Mouse (Mus musculus): Measurements from ENCODE around the gene Atp13a2. TPM values are rescaled to one million over a fixed set of nuclear protein-coding genes. Genes with fewer than 3 reads are reported as not detected.

Atp13a2 gene
- 205 and 251 TPM in 2 replicates for total RNA-seq (2014; rRNA removed)
- polyA plus RNA-seq (2015; fragmentation: Nextera tagmentation; extraction: Ambion mirVana), result 119 and 141 TPM in 2 replicates

DNA sequence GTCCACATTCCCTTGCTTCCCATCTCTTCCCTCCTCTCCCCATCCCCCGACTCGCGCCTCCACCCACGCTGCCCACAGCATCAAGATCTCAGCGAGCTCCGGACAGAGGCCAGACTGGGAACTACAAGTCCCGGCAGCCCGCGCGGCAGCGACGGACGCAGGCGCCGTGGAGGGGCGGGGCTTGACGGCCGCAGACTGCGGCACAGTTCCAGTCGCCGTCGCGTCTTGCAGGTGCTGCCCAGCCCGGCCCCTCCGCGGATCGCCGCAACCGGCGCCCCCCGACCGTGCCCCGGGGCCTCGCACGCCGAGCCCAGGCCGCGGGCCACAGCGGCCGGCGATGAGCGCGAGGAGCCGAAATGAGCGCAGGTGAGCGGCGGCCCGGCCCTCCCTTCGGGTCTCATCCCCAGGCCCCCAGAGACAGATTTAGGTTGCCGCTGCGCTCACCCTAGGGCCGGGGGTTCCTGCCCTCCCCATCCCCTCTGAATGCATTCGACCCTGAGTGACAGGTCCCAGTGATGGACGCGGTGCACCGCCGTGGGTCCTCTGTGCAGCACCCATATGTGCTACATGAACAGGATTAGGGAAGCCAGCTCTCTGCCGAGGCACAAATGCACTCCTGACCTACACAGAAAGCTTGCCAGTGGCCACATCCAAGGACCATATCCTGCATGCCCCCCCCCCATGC is at the start of gene Atp13a2:
Gene Atp13a2, plus strand, starts transcription at position 163 of the 685 bp plus-strand sequence.
- peaks cover 15% of the 10 kb centered on the region for H3K4me1 ChIP-seq (ENCODE audit: insufficient read depth)
- peak within 1 kb of the TSS; percentile 86 for H3K27ac ChIP-seq (ENCODE audit: low read depth, low read length)
- no peaks in the 10 kb centered on the region for H3K9me3 ChIP-seq (ENCODE audit: low read length)
- H3K27me3 ChIP-seq (ENCODE audit: insufficient read depth, low read length), result no peaks in the 10 kb centered on the region
- peaks cover 6% of the 10 kb centered on the region; the same call in 1 of the 2 replicates for H3K36me3 ChIP-seq (ENCODE audit: insufficient read depth)
- DNase-seq, result peak; percentile 94
- peak within 1 kb of the TSS; percentile 77 for H3K4me2 ChIP-seq (ENCODE audit: low read depth)
- WGBS, result 1% methylated on average over 58 of the region's 58 CpGs
- H3K4me3 ChIP-seq (ENCODE audit: low read depth, low read length), result peak within 1 kb of the TSS; percentile 86
- peak within 1 kb of the TSS; percentile 94 for H3K9ac ChIP-seq
- TF ChIP-seq CTCF (IDR thresholded peaks at IDR 0.05; ENCODE audit: low read depth), result peak; percentile 67
- ATAC-seq, result peak; percentile 91

GRCm38 (mm10) chr4:140944356-140944755 is 42.3 kb upstream of the Atp13a2 start:
- TF ChIP-seq CTCF (IDR thresholded peaks at IDR 0.05; ENCODE audit: low read depth), result no peak
- no peaks in the 10 kb centered on the region for H3K4me1 ChIP-seq (ENCODE audit: insufficient read depth)
- no peaks in the 10 kb centered on the region for H3K36me3 ChIP-seq (ENCODE audit: insufficient read depth)
- DNase-seq, result no peak
- H3K9ac ChIP-seq, result no peak overlapping the region
- H3K4me3 ChIP-seq (ENCODE audit: low read depth, low read length), result no peak overlapping the region
- H3K27ac ChIP-seq (ENCODE audit: low read depth, low read length), result no peak overlapping the region
- H3K4me2 ChIP-seq (ENCODE audit: low read depth), result no peak overlapping the region
- 88% methylated on average over 12 of the region's 12 CpGs for WGBS
- no peak for ATAC-seq
- H3K9me3 ChIP-seq (ENCODE audit: low read length), result no peaks in the 10 kb centered on the region
- H3K27me3 ChIP-seq (ENCODE audit: insufficient read depth, low read length), result no peaks in the 10 kb centered on the region

DNA sequence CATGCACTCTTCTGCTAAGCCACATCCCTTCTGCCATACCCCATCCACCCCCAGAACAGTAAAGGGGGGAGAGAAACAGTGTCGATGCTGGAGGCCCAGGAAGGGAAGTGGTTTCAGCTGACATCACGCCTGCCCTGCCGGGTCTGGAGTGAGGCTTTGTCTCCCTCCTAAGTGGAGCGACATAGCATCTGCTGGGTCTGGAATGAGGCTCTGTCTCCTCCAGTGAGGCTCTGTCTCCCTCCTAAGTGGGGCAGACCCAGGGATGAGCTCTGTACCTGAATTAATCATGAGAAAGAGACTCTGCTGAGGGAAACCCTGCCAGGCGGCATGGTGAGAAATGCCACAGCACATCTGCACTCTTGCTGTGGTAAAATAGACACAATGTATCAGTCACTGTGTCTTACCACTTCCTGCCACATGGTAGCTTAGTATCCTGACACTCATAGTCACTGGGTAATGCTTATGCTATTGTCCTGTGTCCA is 41.7 kb upstream of the Atp13a2 start:
- no peak overlapping the region for H3K4me3 ChIP-seq (ENCODE audit: low read depth, low read length)
- no peaks in the 10 kb centered on the region for H3K9me3 ChIP-seq (ENCODE audit: low read length)
- no peaks in the 10 kb centered on the region for H3K4me1 ChIP-seq (ENCODE audit: insufficient read depth)
- H3K4me2 ChIP-seq (ENCODE audit: low read depth), result no peak overlapping the region
- no peak for ATAC-seq
- no peak overlapping the region for H3K9ac ChIP-seq
- no peak for DNase-seq
- H3K36me3 ChIP-seq (ENCODE audit: insufficient read depth), result no peaks in the 10 kb centered on the region
- WGBS, result 74% methylated on average over 5 of the region's 5 CpGs
- no peak overlapping the region for H3K27ac ChIP-seq (ENCODE audit: low read depth, low read length)
- no peaks in the 10 kb centered on the region for H3K27me3 ChIP-seq (ENCODE audit: insufficient read depth, low read length)
- TF ChIP-seq CTCF (IDR thresholded peaks at IDR 0.05; ENCODE audit: low read depth), result no peak

DNA sequence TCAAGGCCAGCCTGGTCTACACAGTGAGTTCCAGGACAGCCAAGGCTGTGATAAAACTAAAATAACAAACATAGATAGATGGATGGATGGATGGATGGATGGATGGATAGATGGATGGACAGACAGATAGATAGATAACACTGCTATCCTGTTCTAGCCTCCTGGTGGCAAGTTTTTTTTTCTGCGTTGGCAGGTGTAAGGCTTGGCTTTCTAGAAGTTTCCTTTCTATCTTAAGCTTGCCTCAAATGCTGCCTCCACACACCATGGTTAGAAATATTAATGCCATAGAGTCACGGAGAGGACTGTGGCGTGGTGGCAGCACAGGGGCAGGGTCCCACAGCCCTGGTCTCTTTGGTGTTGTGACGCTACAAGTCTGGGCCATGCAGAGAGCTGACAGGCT is 41.1 kb upstream of the Atp13a2 start:
- no peak overlapping the region for H3K27ac ChIP-seq (ENCODE audit: low read depth, low read length)
- no peak for ATAC-seq
- H3K36me3 ChIP-seq (ENCODE audit: insufficient read depth), result no peaks in the 10 kb centered on the region
- no peak for DNase-seq
- TF ChIP-seq CTCF (IDR thresholded peaks at IDR 0.05; ENCODE audit: low read depth), result no peak
- no peak overlapping the region for H3K4me3 ChIP-seq (ENCODE audit: low read depth, low read length)
- H3K9ac ChIP-seq, result no peak overlapping the region
- H3K27me3 ChIP-seq (ENCODE audit: insufficient read depth, low read length), result no peaks in the 10 kb centered on the region
- H3K9me3 ChIP-seq (ENCODE audit: low read length), result no peaks in the 10 kb centered on the region
- H3K4me1 ChIP-seq (ENCODE audit: insufficient read depth), result no peaks in the 10 kb centered on the region
- 95% methylated on average over 4 of the region's 4 CpGs for WGBS
- H3K4me2 ChIP-seq (ENCODE audit: low read depth), result no peak overlapping the region

DNA sequence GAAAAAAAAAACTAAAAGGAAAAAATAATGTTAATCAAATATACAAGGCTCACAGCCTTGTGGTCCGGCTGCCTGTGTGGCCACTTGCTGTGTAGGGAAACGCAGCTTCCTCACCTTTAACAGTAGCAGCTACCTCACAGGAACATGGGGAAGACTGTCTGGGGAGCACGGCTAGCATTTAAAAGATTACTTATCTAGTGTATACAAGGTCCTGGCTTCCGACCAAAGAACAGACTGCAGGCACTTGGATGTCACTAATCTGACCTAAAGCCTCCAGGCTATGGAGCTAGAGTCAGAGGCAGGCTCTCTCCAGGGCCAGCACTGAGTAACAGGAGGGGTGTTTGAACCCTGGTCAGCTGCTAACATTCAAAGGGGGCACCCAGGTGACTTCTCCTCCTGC is 40.6 kb upstream of the Atp13a2 start:
- Histone ChIP-seq H3K4me2 (ENCODE audit: low read depth) (no peak overlapping the region), H3K9me3 (ENCODE audit: low read length) (no peaks in the 10 kb centered on the region), H3K27ac (ENCODE audit: low read depth, low read length) (no peak overlapping the region), H3K36me3 (ENCODE audit: insufficient read depth) (no peaks in the 10 kb centered on the region), H3K4me3 (ENCODE audit: low read depth, low read length) (no peak overlapping the region), H3K9ac (no peak overlapping the region), H3K27me3 (ENCODE audit: insufficient read depth, low read length) (no peaks in the 10 kb centered on the region), H3K4me1 (ENCODE audit: insufficient read depth) (no peaks in the 10 kb centered on the region)
- no peak for TF ChIP-seq CTCF (IDR thresholded peaks at IDR 0.05; ENCODE audit: low read depth)
- WGBS, result 84% methylated on average over 4 of the region's 4 CpGs
- ATAC-seq (no peak), DNase-seq (no peak)

DNA sequence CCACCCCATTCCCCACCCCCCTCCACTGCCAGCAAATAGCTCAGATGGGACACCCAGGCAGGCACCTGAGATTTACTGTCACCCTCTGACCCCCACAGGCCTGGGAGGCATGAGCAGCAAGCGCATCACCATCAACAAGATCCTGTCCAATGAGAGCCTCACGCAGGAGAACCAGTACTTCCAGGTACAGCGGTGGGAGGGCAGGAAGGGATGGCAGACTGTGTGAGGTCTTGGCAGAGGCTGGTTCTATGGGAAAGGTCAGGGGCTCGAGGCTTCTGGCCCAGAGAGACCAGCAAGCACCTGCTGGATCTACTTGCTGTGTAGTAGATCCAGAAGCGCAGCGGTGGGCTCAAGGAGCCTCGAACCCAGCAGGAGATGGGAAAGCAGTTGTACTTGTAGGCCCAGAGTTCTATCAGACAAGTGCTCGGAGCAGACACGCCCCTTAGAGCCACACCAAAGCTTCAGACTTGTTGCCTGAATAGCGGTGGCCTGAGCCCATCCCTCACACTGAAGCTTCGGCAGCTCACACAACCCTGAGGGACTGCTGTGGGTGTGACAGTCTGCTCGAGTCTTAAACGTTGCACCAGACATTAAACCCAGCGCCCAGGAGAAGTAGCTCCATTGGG is 40.0 kb upstream of the Atp13a2 start:
- ATAC-seq (no peak), DNase-seq (no peak)
- WGBS, result 75% methylated on average over 14 of the region's 14 CpGs

More for the DNA sequence above, 40.0 kb upstream of the Atp13a2 start:
- H3K9ac ChIP-seq, result no peak overlapping the region
- no peaks in the 10 kb centered on the region for H3K9me3 ChIP-seq (ENCODE audit: low read length)
- H3K36me3 ChIP-seq (ENCODE audit: insufficient read depth), result no peaks in the 10 kb centered on the region
- no peak for TF ChIP-seq CTCF (IDR thresholded peaks at IDR 0.05; ENCODE audit: low read depth)
- no peak overlapping the region for H3K4me3 ChIP-seq (ENCODE audit: low read depth, low read length)
- no peak overlapping the region for H3K27ac ChIP-seq (ENCODE audit: low read depth, low read length)
- no peak overlapping the region for H3K4me2 ChIP-seq (ENCODE audit: low read depth)
- H3K27me3 ChIP-seq (ENCODE audit: insufficient read depth, low read length), result no peaks in the 10 kb centered on the region
- H3K4me1 ChIP-seq (ENCODE audit: insufficient read depth), result no peaks in the 10 kb centered on the region
